Mouse (Mus musculus): Measurements from ENCODE around the gene Msrb3. TPM values are rescaled to one million over a fixed set of nuclear protein-coding genes. Genes with fewer than 3 reads are reported as not detected.
A peak's percentile ranks its signal among the peaks of the same experiment; 100 is the strongest.

Msrb3 gene
- 3.2 TPM in 2 replicates for polyA plus RNA-seq (2016; fragmentation: Nextera tagmentation; extraction: Ambion mirVana)

DNA sequence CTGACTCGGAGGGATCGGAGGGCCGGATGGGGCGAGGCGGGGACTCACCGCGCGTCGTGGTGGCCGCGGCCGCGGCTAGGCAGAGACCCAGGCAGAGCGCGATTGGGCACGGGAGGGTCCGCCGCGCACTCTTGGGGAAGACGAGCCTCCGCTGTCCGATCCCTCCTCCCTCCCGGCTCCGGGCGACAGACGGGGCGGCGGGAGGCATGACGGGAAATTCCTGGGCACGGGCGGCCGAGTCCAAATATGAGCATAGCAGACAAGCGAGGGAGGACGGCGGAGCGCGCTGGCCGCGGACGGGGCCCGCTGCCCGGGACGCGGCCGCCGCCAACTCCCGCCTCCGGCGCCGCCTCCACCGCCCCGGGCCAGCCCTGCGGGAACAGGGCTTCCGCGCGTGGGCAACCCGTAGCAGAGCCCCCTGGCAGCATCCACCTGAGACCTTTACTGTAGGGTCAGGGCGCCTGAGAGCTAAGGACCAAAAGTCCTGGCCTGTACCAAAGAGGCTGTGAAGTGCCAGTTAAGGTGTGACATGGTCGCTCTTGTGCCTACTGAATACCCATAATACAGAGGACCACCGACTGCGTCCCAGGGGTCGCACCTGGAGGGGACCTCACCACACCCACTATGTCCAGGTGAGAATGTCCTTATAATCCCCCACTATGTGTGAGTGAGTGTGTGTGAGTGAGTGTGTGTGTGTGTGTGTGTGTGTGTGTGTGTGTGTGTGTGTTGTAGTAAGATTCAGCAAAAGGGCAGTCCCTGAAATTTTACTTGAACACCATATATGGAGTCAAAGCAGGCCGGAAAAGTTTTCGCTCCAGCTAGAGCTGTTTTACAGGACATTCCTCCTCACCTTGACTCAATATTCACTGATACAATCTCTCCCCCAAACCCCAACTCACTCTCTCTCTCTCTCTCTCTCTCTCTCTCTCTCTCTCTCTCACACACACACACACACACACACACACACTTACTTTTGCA, at the start of gene Msrb3:
Msrb3 (minus strand) TSS at position 317 of the 978 bp plus-strand sequence.
- H3K36me3 ChIP-seq = no peaks in the 10 kb centered on the region
- H3K27me3 ChIP-seq (ENCODE audit: low read depth, poor library complexity, severe bottlenecking) = peaks cover 66% of the 10 kb centered on the region
- DNase-seq (ENCODE audit: low spot score) = peak; percentile 82
- H3K9me3 ChIP-seq (replicated peaks) = no peaks in the 10 kb centered on the region
- peaks cover 22% of the 10 kb centered on the region for H3K4me1 ChIP-seq
- 3% methylated on average over 59 of the region's 64 CpGs for WGBS
- H3K4me3 ChIP-seq = peak within 1 kb of the TSS; percentile 74
- H3K27ac ChIP-seq (replicated peaks) = peak within 1 kb of the TSS; percentile 87

DNA sequence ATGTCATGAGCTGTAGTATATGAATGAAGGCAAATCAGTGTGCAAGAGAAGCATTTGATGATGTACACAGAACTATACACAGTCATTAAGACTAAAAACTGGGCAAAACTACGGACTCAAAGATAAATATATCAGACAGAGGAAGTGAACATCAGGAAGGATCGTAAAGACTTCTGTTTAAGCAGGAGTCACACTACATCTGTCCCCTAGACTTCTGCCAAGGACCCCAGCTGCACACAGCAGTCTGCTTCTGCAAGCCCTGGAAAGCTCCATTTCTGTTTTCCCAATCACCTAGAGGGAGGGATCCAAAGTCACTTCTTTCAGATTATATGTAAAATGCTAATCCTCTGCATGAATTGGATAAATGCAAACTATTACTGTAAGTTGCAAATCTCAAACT, 49.6 kb upstream of the Msrb3 start:
- H3K9me3 ChIP-seq (replicated peaks) = no peaks in the 10 kb centered on the region
- 96% methylated on average over 2 of the region's 2 CpGs for WGBS

DNA sequence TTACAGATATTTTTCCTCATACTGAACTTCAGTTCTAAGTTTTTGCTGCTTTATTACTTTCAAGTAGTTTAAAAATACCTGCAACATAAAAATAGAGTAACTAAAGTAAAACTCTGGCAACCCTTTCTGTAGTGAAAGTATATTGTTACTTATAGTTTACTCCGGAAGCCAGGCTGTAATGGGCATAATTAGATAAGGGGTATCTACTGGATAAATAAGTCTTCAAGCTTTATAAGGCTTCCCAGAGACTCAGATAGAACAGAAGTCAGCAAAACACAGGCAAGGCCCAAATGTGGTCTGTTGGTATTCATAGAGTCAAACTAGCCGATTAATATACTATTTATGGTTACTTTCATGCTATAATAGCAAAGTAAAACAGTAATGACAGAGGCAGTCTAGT, 48.9 kb upstream of the Msrb3 start:
- no peak overlapping the region for H3K4me3 ChIP-seq
- H3K27ac ChIP-seq (replicated peaks) = no peak overlapping the region
- 94% methylated on average over 2 of the region's 2 CpGs for WGBS
- H3K4me1 ChIP-seq = peaks cover 14% of the 10 kb centered on the region
- peaks cover 13% of the 10 kb centered on the region; the same call in 1 of the 2 replicates for H3K36me3 ChIP-seq
- DNase-seq (ENCODE audit: low spot score) = no peak
- H3K9me3 ChIP-seq (replicated peaks) = no peaks in the 10 kb centered on the region
- no peaks in the 10 kb centered on the region for H3K27me3 ChIP-seq (ENCODE audit: low read depth, poor library complexity, severe bottlenecking)

More for the DNA sequence above, 49.6 kb upstream of the Msrb3 start:
- DNase-seq (ENCODE audit: low spot score) = no peak
- Histone ChIP-seq H3K4me3 (no peak overlapping the region), H3K36me3 (peaks cover 13% of the 10 kb centered on the region; the same call in 1 of the 2 replicates), H3K4me1 (peaks cover 14% of the 10 kb centered on the region), H3K27me3 (ENCODE audit: low read depth, poor library complexity, severe bottlenecking) (no peaks in the 10 kb centered on the region), H3K27ac (replicated peaks) (no peak overlapping the region)

DNA sequence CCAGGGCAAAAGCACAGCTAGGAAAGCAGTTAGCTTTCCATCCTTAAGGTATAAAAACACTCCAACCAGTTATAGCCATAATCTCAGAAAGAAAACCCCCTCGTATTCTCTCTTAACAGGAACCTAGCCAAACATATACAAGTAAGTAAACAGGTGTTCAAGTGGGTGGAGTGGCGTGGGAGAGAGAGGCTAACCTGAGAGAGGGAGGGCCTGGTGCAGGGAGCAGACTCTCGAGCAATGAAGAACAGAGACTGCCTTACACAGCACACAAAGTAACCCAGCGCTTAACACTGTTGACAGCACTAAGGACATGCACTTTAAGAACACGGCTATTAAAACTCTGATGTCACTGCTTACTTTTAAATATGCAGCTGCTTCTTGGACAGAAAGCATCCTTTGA, 47.9 kb upstream of the Msrb3 start:
- DNase-seq (ENCODE audit: low spot score) = no peak
- Histone ChIP-seq H3K4me1 (peaks cover 14% of the 10 kb centered on the region), H3K4me3 (no peak overlapping the region), H3K27ac (replicated peaks) (no peak overlapping the region), H3K9me3 (replicated peaks) (no peaks in the 10 kb centered on the region), H3K27me3 (ENCODE audit: low read depth, poor library complexity, severe bottlenecking) (no peaks in the 10 kb centered on the region), H3K36me3 (peaks cover 13% of the 10 kb centered on the region; the same call in 1 of the 2 replicates)
- WGBS = 85% methylated on average over 5 of the region's 5 CpGs

DNA sequence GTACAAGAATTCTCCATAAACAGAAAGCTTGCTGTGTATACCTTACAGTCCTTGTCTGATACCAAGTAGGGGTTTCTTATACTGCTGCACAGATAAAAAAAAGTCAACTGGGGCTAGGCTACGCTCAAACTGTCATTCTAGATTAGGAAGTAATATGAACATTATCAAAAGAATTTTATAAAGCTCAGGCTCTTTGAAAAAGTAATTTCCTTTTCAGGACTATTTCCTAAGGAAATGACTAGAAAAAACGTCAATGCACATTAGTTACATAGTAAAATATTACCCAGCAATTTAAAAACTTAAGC, 40.0 kb upstream of the Msrb3 start:
- Histone ChIP-seq H3K4me1 (no peaks in the 10 kb centered on the region), H3K9me3 (replicated peaks) (no peaks in the 10 kb centered on the region), H3K27ac (replicated peaks) (no peak overlapping the region), H3K4me3 (no peak overlapping the region), H3K36me3 (no peaks in the 10 kb centered on the region), H3K27me3 (ENCODE audit: low read depth, poor library complexity, severe bottlenecking) (no peaks in the 10 kb centered on the region)
- 87% methylated on average over 2 of the region's 2 CpGs for WGBS
- no peak for DNase-seq (ENCODE audit: low spot score)

DNA sequence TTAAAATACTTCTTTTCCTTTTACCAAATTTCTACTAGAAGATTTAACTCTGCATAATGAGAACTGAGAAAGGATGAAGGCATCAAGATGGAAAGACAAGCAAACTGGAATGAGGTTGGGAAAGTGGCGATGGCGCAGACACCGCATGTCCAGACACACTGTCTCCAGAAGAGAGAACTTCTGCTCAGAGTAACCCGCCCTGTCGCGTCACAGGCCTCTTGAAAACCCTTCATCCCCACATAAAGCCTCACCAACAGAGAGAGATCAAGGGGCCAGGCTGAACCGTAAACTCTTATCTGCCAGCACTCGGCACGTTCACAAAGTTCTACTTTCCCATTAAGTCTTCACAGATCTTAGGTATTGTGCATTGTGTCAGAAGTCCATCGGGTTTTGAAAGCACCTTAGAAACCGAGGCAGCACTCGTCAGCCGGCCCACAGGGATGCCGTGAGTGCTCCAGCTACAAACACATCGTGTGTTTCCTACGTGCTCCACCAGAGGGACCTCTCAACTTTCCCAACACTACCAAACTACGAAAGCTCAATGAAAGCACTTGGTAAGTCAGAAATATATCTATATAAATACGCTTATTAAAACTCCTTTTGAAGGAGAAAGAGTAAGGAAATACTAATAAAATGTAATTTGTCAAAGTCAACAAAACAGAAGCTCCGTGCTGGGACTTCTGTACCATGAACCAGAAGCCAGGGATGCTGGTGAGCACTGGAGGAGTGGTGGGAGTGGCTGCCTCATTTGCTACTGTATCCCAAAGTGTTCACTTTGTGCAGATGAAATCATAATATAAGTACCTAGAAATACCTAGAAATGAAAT, 39.4 kb upstream of the Msrb3 start:
- peak; percentile 35 for DNase-seq (ENCODE audit: low spot score)
- H3K4me1 ChIP-seq = no peaks in the 10 kb centered on the region
- no peak overlapping the region for H3K27ac ChIP-seq (replicated peaks)
- H3K36me3 ChIP-seq = no peaks in the 10 kb centered on the region
- WGBS = 61% methylated on average over 19 of the region's 19 CpGs
- H3K4me3 ChIP-seq = no peak overlapping the region
- H3K27me3 ChIP-seq (ENCODE audit: low read depth, poor library complexity, severe bottlenecking) = no peaks in the 10 kb centered on the region
- H3K9me3 ChIP-seq (replicated peaks) = no peaks in the 10 kb centered on the region

DNA sequence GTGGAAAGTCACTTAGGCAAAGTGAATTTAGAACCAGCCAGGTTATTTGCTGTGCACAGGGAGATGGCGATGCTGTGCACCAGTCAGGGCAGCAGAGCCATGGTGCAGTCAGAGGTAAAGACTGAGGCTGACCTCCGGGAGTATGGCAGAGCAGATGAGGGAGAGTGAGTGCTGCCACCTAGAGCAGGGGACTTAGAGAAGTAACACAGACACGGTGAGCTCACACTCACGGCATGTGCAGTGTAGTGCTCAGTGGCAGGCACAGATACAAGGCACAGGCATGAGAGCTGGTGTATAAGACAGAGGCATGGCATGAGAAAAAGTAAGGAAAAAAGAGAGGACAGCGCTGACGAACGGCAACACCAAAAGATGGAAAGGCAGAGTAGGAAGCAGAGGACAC, 30.6 kb upstream of the Msrb3 start:
- WGBS = 73% methylated on average over 7 of the region's 7 CpGs

DNA sequence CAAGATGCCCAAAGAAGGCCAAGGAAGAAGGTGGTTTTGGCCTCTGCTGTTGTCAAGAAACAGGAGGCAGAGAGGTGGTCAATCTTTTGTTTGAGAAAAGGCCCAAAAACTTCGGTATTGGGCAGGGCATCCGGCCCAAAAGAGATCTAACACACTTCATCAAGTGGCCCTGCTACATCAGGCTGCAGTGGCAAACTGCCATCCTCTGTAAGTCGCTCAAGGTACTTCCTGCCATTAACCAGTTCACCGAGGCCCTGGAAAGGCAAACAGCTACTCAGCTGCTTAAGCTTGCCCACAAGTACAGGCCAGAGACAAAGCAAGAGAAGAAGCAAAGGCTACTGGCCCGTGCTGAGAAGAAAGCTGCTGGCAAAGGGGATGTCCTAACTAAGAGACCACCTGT, 29.3 kb upstream of the Msrb3 start:
- 88% methylated on average over 5 of the region's 5 CpGs for WGBS
- no peak overlapping the region for H3K4me3 ChIP-seq

More for the DNA sequence above, 30.6 kb upstream of the Msrb3 start:
- no peaks in the 10 kb centered on the region for H3K4me1 ChIP-seq
- H3K9me3 ChIP-seq (replicated peaks) = no peaks in the 10 kb centered on the region
- H3K4me3 ChIP-seq = no peak overlapping the region
- peaks cover 63% of the 10 kb centered on the region for H3K36me3 ChIP-seq
- DNase-seq (ENCODE audit: low spot score) = no peak
- no peak overlapping the region for H3K27ac ChIP-seq (replicated peaks)
- H3K27me3 ChIP-seq (ENCODE audit: low read depth, poor library complexity, severe bottlenecking) = no peaks in the 10 kb centered on the region

DNA sequence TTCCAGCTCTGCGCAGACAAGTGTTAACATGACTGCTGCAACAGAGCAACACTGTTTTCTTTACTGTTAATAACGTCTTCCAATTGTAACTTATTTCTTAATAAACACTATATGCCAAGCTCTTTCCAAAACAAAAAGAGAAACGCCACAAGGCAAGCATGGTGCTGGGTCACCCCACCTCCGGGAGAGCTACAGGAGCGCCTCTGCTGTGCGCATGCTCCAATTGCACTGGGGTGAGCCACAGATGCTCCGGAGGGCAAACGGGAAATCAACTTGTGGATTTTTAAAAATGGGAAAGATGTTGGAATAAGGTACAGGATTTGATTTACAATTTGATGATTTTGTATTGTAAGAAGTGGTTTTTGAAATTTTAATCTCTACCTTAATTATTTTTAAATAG, 27.3 kb upstream of the Msrb3 start:
- Histone ChIP-seq H3K4me1 (no peaks in the 10 kb centered on the region), H3K4me3 (no peak overlapping the region), H3K27me3 (ENCODE audit: low read depth, poor library complexity, severe bottlenecking) (no peaks in the 10 kb centered on the region), H3K9me3 (replicated peaks) (no peaks in the 10 kb centered on the region), H3K36me3 (peaks cover 64% of the 10 kb centered on the region), H3K27ac (replicated peaks) (no peak overlapping the region)
- DNase-seq (ENCODE audit: low spot score) = no peak
- WGBS = 94% methylated on average over 8 of the region's 8 CpGs

More for the DNA sequence above, 29.3 kb upstream of the Msrb3 start:
- Histone ChIP-seq H3K9me3 (replicated peaks) (no peaks in the 10 kb centered on the region), H3K4me1 (no peaks in the 10 kb centered on the region), H3K27me3 (ENCODE audit: low read depth, poor library complexity, severe bottlenecking) (no peaks in the 10 kb centered on the region), H3K27ac (replicated peaks) (no peak overlapping the region), H3K36me3 (peaks cover 62% of the 10 kb centered on the region)
- no peak for DNase-seq (ENCODE audit: low spot score)

DNA sequence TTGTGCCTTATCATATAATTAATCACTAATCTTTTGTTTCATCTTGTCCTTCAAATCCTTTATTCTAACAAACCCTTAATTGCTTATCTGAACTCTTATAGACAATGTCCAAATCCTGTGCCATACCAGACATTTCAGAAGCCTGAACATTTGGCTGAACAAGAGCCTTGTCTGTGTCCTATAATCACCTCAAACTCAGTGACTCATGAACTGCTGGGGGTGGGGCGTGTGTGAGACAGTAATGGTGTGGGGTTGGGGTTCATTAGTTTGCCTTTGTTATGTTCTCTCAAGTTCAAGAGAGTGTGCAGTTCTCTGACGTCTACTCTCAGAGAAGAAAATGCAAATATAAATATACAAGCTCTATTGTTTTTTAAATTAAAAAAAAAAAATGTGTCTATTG, 22.6 kb upstream of the Msrb3 start:
- Histone ChIP-seq H3K27me3 (ENCODE audit: low read depth, poor library complexity, severe bottlenecking) (no peaks in the 10 kb centered on the region), H3K4me1 (no peaks in the 10 kb centered on the region), H3K27ac (replicated peaks) (no peak overlapping the region), H3K9me3 (replicated peaks) (no peaks in the 10 kb centered on the region), H3K4me3 (no peak overlapping the region), H3K36me3 (peaks cover 38% of the 10 kb centered on the region)
- DNase-seq (ENCODE audit: low spot score) = no peak
- WGBS = 79% methylated on average over 2 of the region's 2 CpGs

DNA sequence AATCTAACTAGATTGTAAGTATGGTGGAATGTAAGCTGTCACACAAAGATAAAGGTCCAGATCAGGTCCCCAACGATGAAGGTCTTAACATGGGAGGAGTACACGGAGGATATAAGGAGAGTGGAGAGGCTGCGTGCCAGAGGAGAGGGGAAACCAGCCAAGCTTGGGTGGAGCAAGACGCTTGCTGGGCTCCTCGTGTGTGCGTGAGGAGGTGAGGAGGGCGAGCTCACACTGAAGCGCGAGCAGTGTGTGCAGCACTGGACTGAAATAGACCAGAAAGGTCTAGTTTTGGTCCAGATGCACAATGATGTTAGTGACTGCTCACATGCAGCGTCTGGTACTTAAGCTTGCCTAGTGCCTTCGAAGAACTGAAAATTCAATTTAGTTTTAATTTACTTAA, 21.7 kb upstream of the Msrb3 start:
- no peaks in the 10 kb centered on the region for H3K27me3 ChIP-seq (ENCODE audit: low read depth, poor library complexity, severe bottlenecking)
- peaks cover 31% of the 10 kb centered on the region for H3K36me3 ChIP-seq
- no peak overlapping the region for H3K4me3 ChIP-seq
- H3K9me3 ChIP-seq (replicated peaks) = no peaks in the 10 kb centered on the region
- no peak overlapping the region for H3K27ac ChIP-seq (replicated peaks)
- 88% methylated on average over 11 of the region's 11 CpGs for WGBS
- H3K4me1 ChIP-seq = no peaks in the 10 kb centered on the region
- no peak for DNase-seq (ENCODE audit: low spot score)

DNA sequence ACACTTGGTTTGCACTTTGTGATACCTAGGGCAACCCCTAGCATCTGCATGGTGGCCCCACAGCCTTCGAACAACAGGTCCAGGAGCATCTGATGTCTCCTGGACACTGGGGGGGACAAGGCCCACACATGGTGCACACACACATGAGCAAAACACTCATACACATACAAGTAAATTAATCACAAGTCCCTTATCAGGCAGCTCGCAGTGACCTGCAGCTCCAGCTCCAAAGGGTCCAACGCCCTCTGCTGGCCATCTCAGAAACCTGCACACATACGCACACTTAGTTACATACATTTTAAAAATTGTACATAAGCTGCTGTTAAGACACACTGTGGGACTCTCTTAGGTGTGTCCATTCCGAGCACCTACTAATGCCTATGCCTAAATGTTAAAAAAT, 17.3 kb upstream of the Msrb3 start:
- peaks cover 8% of the 10 kb centered on the region; the same call in 1 of the 2 replicates for H3K36me3 ChIP-seq
- WGBS = 92% methylated on average over 5 of the region's 5 CpGs
- H3K4me3 ChIP-seq = no peak overlapping the region
- no peak for DNase-seq (ENCODE audit: low spot score)
- H3K9me3 ChIP-seq (replicated peaks) = no peaks in the 10 kb centered on the region
- no peaks in the 10 kb centered on the region for H3K27me3 ChIP-seq (ENCODE audit: low read depth, poor library complexity, severe bottlenecking)
- no peak overlapping the region for H3K27ac ChIP-seq (replicated peaks)
- H3K4me1 ChIP-seq = no peaks in the 10 kb centered on the region

All from midbrain, embryonic 10.5 days (tissue).